Comparison of ENCODE assay signal across 12 mouse cellular contexts in genomic region chr11:97810970-97811369, GRCm38 (mm10). TPM values are rescaled to one million over a fixed set of nuclear protein-coding genes. Genes with fewer than 3 reads are reported as not detected.
DNase-seq lines count a peak whose midpoint lies in the region; ATAC-seq and TF ChIP-seq lines count a peak whose summit lies in the region.
"Had no signal": no experiment of that assay in that cellular context is flagged by ENCODE, and none has a peak within 500 bp of the region (broad histone marks: within the 10 kb centered on the region; RNA-seq: fewer than 3 reads in every experiment).

No protein-coding gene starts in this region.

- H3K4me1 ChIP-seq in liver, adult 2 months (ENCODE audit: control insufficient read depth, insufficient read depth, low read length), result peaks cover 63% of the 10 kb centered on the region
- H3K4me1 ChIP-seq in hindbrain, embryonic 13.5 days (replicated peaks), result peaks cover 98% of the 10 kb centered on the region
- H3K4me1 ChIP-seq in midbrain, embryonic 16.5 days (ENCODE audit: control insufficient read depth, insufficient read depth, low read length), result peaks cover 57% of the 10 kb centered on the region

- no peak for TF ChIP-seq CTCF in liver, adult 2 months (IDR thresholded peaks at IDR 0.05; ENCODE audit: low read depth, low read length)

- peaks cover 26% of the 10 kb centered on the region; the same call in 1 of the 2 replicates for H3K79me2 ChIP-seq in liver, adult 2 months (ENCODE audit: control insufficient read depth, insufficient read depth, low read length)

- TF ChIP-seq POLR2A in liver, adult 2 months (IDR thresholded peaks at IDR 0.05; ENCODE audit: extremely low read depth, insufficient read depth, low read length), result no peak

- peak overlapping the region; percentile 48; the same call in 1 of the 2 replicates for H3K4me2 ChIP-seq in hindbrain, embryonic 13.5 days
- no peak overlapping the region for H3K4me2 ChIP-seq in midbrain, embryonic 16.5 days (ENCODE audit: low read length)

- no peak overlapping the region for H3K9ac ChIP-seq in liver, adult 2 months (ENCODE audit: low read depth, low read length)
- 0 out of 2 replicates have a peak overlapping the region, but pooled peaks have one; percentile 66 for H3K9ac ChIP-seq in hindbrain, embryonic 13.5 days
- H3K9ac ChIP-seq in midbrain, embryonic 16.5 days (ENCODE audit: low read depth, low read length), result no peak overlapping the region

- WGBS in liver, adult 2 months, result 19% methylated on average over 3 of the region's 3 CpGs
- 10% methylated on average over 3 of the region's 3 CpGs for WGBS in hindbrain, embryonic 13.5 days
- 6% methylated on average over 3 of the region's 3 CpGs for WGBS in midbrain, embryonic 16.5 days

- no peak overlapping the region for H3K4me3 ChIP-seq in liver, adult 2 months (ENCODE audit: insufficient read depth, low read depth, low read length)
- H3K4me3 ChIP-seq in hindbrain, embryonic 13.5 days, result no peak overlapping the region
- H3K4me3 ChIP-seq in midbrain, embryonic 16.5 days (ENCODE audit: low read depth, low read length), result no peak overlapping the region
- H3K4me3 ChIP-seq: erythroblast, embryonic 14.5 days; megakaryocyte, embryonic 14.5 days had no signal

- peak; percentile 18 for DNase-seq in adrenal gland, adult 2 months
- no peak for DNase-seq in adrenal gland, postnatal 4 days (ENCODE audit: low spot score in 2 of 2)
- no peak for DNase-seq in liver, adult 2 months (ENCODE audit: extremely low read depth, low read depth, low spot score)
- no peak for DNase-seq in liver
- no peak for DNase-seq in right cerebral cortex, adult 18-20 months
- DNase-seq in cerebellum, postnatal 36 days, result no peak

- H3K27ac ChIP-seq in liver, adult 2 months (replicated peaks; ENCODE audit: insufficient read depth, low read depth, low read length), result peak overlapping the region; percentile 88
- peak overlapping the region; percentile 95 for H3K27ac ChIP-seq in hindbrain, embryonic 13.5 days
- H3K27ac ChIP-seq in midbrain, embryonic 16.5 days (ENCODE audit: low read length), result peak overlapping the region; percentile 93

- peaks cover 4% of the 10 kb centered on the region; the same call in 1 of the 2 replicates for H3K36me3 ChIP-seq in liver, adult 2 months (ENCODE audit: control insufficient read depth, insufficient read depth, low read length)
- peaks cover 43% of the 10 kb centered on the region for H3K36me3 ChIP-seq in hindbrain, embryonic 13.5 days
- peaks cover 12% of the 10 kb centered on the region; the same call in 1 of the 2 replicates for H3K36me3 ChIP-seq in midbrain, embryonic 16.5 days (ENCODE audit: control insufficient read depth, insufficient read depth, low read length)

- ATAC-seq in hindbrain, embryonic 13.5 days (ENCODE audit: low FRiP score), result no peak
- no peak for ATAC-seq in midbrain, embryonic 16.5 days

- H3K9me3 ChIP-seq in hindbrain, embryonic 13.5 days, result no peaks in the 10 kb centered on the region
- no peaks in the 10 kb centered on the region for H3K9me3 ChIP-seq in midbrain, embryonic 16.5 days (replicated peaks; ENCODE audit: control insufficient read depth, low read length, poor library complexity, severe bottlenecking)
- H3K9me3 ChIP-seq: megakaryocyte, embryonic 14.5 days had no signal

- no peaks in the 10 kb centered on the region for H3K27me3 ChIP-seq in liver, adult 2 months (ENCODE audit: control insufficient read depth, insufficient read depth, low read length)
- H3K27me3 ChIP-seq in hindbrain, embryonic 13.5 days, result no peaks in the 10 kb centered on the region
- H3K27me3 ChIP-seq in midbrain, embryonic 16.5 days (ENCODE audit: control insufficient read depth, insufficient read depth, low read depth, low read length), result no peaks in the 10 kb centered on the region
- H3K27me3 ChIP-seq: megakaryocyte, embryonic 14.5 days had no signal

RNA-seq across cellular contexts. Expression of gene Lasp1, which starts 12.2 kb away (rescaled TPM):
- 100 to 1,000 TPM; 118 to 172 TPM for total RNA-seq in adrenal gland, adult 2 months (2021)
- polyA plus RNA-seq in adrenal gland, adult 2 months (2012; rRNA removed), result 127 and 138 TPM in 2 replicates
- total RNA-seq in adrenal gland, postnatal 4 days (2021), result 100 to 1,000 TPM; 184 to 192 TPM
- 23.3 and 33.3 TPM in 2 replicates for total RNA-seq in liver, adult 2 months (2014; rRNA removed)
- 80.5 and 85.4 TPM in 2 replicates for polyA plus RNA-seq in liver, adult 2 months (2012; rRNA removed)
- 131 and 137 TPM in 2 replicates for polyA plus RNA-seq in hindbrain, embryonic 13.5 days (2015; fragmentation: Nextera tagmentation; extraction: Ambion mirVana)
- 194 and 202 TPM in 2 replicates for polyA plus RNA-seq in midbrain, embryonic 16.5 days (2015; fragmentation: Nextera tagmentation; extraction: Ambion mirVana)

RNA-seq across cellular contexts. Expression of gene Rpl23, which starts 28.7 kb away (rescaled TPM):
- total RNA-seq in adrenal gland, adult 2 months (2021), result 100 to 1,000 TPM; 700 to 846 TPM
- polyA plus RNA-seq in adrenal gland, adult 2 months (2012; rRNA removed), result 13.7 and 14.2 TPM in 2 replicates
- 1,000 to 10,000 TPM; 1,280 to 1,304 TPM for total RNA-seq in adrenal gland, postnatal 4 days (2021)
- total RNA-seq in liver, adult 2 months (2014; rRNA removed), result 240 and 283 TPM in 2 replicates
- 68.5 and 71.4 TPM in 2 replicates for polyA plus RNA-seq in liver, adult 2 months (2012; rRNA removed)
- 369 and 380 TPM in 2 replicates for polyA plus RNA-seq in hindbrain, embryonic 13.5 days (2015; fragmentation: Nextera tagmentation; extraction: Ambion mirVana)
- polyA plus RNA-seq in midbrain, embryonic 16.5 days (2015; fragmentation: Nextera tagmentation; extraction: Ambion mirVana), result 267 and 286 TPM in 2 replicates

RNA-seq across cellular contexts. Expression of gene B230217C12Rik, which starts 29.6 kb away (rescaled TPM):
- total RNA-seq in adrenal gland, adult 2 months (2021), result 1 to 10 TPM; 2.9 to 4.6 TPM
- polyA plus RNA-seq in adrenal gland, adult 2 months (2012; rRNA removed), result 1.8 and 2.5 TPM in 2 replicates
- 1 to 10 TPM; 6.6 to 6.7 TPM for total RNA-seq in adrenal gland, postnatal 4 days (2021)
- total RNA-seq in liver, adult 2 months (2014; rRNA removed), result 0.09 and 0.27 TPM in 2 replicates
- 0.14 and 0.29 TPM in 2 replicates for polyA plus RNA-seq in liver, adult 2 months (2012; rRNA removed)
- polyA plus RNA-seq in hindbrain, embryonic 13.5 days (2015; fragmentation: Nextera tagmentation; extraction: Ambion mirVana), result 28.9 and 29.2 TPM in 2 replicates
- polyA plus RNA-seq in midbrain, embryonic 16.5 days (2015; fragmentation: Nextera tagmentation; extraction: Ambion mirVana), result 36.7 and 43.8 TPM in 2 replicates
- total RNA-seq: MEL had no signal
- polyA plus RNA-seq: erythroblast, embryonic 14.5 days had no signal

RNA-seq across cellular contexts. Expression of gene 1700001P01Rik, which starts 35.3 kb away (rescaled TPM):
- under 1 TPM in 1 of 2 experiments, not detected in 1; 0.49 TPM for total RNA-seq in adrenal gland, adult 2 months (2021)
- polyA plus RNA-seq in adrenal gland, adult 2 months (2012; rRNA removed), result not detected in 2 replicates
- total RNA-seq in adrenal gland, postnatal 4 days (2021), result under 1 TPM in 1 of 2 experiments, not detected in 1; 0.87 TPM
- total RNA-seq in liver, adult 2 months (2014; rRNA removed), result not detected in 2 replicates
- polyA plus RNA-seq in liver, adult 2 months (2012; rRNA removed), result not detected in 2 replicates
- 0.68 and 0.79 TPM in 2 replicates for polyA plus RNA-seq in hindbrain, embryonic 13.5 days (2015; fragmentation: Nextera tagmentation; extraction: Ambion mirVana)
- 0.74 TPM in 1 of 2 replicates, not detected in the other for polyA plus RNA-seq in midbrain, embryonic 16.5 days (2015; fragmentation: Nextera tagmentation; extraction: Ambion mirVana)
- total RNA-seq: adrenal gland, adult 18-20 months had no signal
- polyA plus RNA-seq: erythroblast, embryonic 14.5 days had no signal

RNA-seq across cellular contexts. Expression of gene Cwc25, which starts 44.6 kb away (rescaled TPM):
- total RNA-seq in adrenal gland, adult 2 months (2021), result 10 to 100 TPM; 17.5 to 28.9 TPM
- polyA plus RNA-seq in adrenal gland, adult 2 months (2012; rRNA removed), result 5.1 and 6.5 TPM in 2 replicates
- 10 to 100 TPM; 23.0 to 24.5 TPM for total RNA-seq in adrenal gland, postnatal 4 days (2021)
- 5.8 and 6.8 TPM in 2 replicates for total RNA-seq in liver, adult 2 months (2014; rRNA removed)
- polyA plus RNA-seq in liver, adult 2 months (2012; rRNA removed), result 6.2 and 6.3 TPM in 2 replicates
- 17.6 and 18.3 TPM in 2 replicates for polyA plus RNA-seq in hindbrain, embryonic 13.5 days (2015; fragmentation: Nextera tagmentation; extraction: Ambion mirVana)
- 15.9 and 17.2 TPM in 2 replicates for polyA plus RNA-seq in midbrain, embryonic 16.5 days (2015; fragmentation: Nextera tagmentation; extraction: Ambion mirVana)
